Mouse (Mus musculus) myocyte (in vitro differentiated cells): ENCODE results near the gene Rbpjl.

ENCODE experiments used
- CEBPB ChIP-seq: IDR thresholded peaks from 2 replicates; pipeline ENCODE4 v1.6.1; 2011; ENCODE audit warnings: mild to moderate bottlenecking, moderate library complexity; ENCODE audit not compliant: poor library complexity, insufficient read depth, severe bottlenecking
- E2F4 ChIP-seq: IDR thresholded peaks from one replicate; pipeline ENCODE4 v1.6.1; 2011; ENCODE audit warnings: mild to moderate bottlenecking, control low read depth, moderate library complexity; ENCODE audit not compliant: insufficient read depth
- MYOG ChIP-seq, 3 experiments: IDR thresholded peaks; one replicate each; pipeline ENCODE4 v1.6.1; 2011; ENCODE audit warnings: control low read depth in 2 of 3, low read depth in 2 of 3, mild to moderate bottlenecking in 2 of 3; ENCODE audit not compliant: insufficient read length in 2 of 3, control insufficient read depth in 1 of 3, insufficient read depth in 1 of 3
- POLR2A ChIP-seq: IDR thresholded peaks from one replicate; pipeline ENCODE4 v1.6.1; 2011; ENCODE audit warnings: low read depth, mild to moderate bottlenecking, control low read depth, moderate library complexity; ENCODE audit not compliant: insufficient read length

GRCm38 (mm10) chr2:164377478-164378426 is 25.2 kb upstream of the Rbpjl start:
- TF ChIP-seq MYOG (IDR thresholded peaks at IDR 0.05; ENCODE audit: control insufficient read depth in 1 of 3, insufficient read depth in 1 of 3, insufficient read length in 2 of 3, low read depth in 2 of 3), result no peak
- no peak for TF ChIP-seq E2F4
- no peak for TF ChIP-seq POLR2A
- TF ChIP-seq CEBPB, result no peak
